Mouse (Mus musculus) gastrocnemius, postnatal 25 days (tissue): ENCODE data around the gene Fam114a1. TPM values are rescaled to one million over a fixed set of nuclear protein-coding genes. Genes with fewer than 3 reads are reported as not detected.

Source experiments
- DNase-seq: peaks from one replicate; pipeline ENCODE4 v3.0.0; 2022
- long read RNA-seq, 2 experiments: library from polyadenylated mRNA; stranded (forward); transcript quantifications; one replicate each; pipeline ENCODE4 v2.0.0; 2021
- total RNA-seq, 2 experiments: library from RNA; stranded (reverse); gene quantifications; 1 replicate in 1 of 2; 2 replicates in 1 of 2; pipeline ENCODE4 v1.2.3; 2021

Fam114a1 gene
- 10 to 100 TPM; 15.8 to 16.2 TPM for total RNA-seq
- long read RNA-seq, experiment 1, partial matches to known transcripts, result 0 of 3 reads
- long read RNA-seq, experiment 1, other reads (novel, unspliced or antisense), result 1 of 3 reads
- long read RNA-seq, experiment 2, transcript Fam114a1-201 (14 exons, 2,938 nt), result major isoform, 10 of 13 reads
- long read RNA-seq, experiment 2, partial matches to known transcripts, result 2 of 13 reads
- long read RNA-seq, experiment 2, other reads (novel, unspliced or antisense), result 1 of 13 reads

DNA sequence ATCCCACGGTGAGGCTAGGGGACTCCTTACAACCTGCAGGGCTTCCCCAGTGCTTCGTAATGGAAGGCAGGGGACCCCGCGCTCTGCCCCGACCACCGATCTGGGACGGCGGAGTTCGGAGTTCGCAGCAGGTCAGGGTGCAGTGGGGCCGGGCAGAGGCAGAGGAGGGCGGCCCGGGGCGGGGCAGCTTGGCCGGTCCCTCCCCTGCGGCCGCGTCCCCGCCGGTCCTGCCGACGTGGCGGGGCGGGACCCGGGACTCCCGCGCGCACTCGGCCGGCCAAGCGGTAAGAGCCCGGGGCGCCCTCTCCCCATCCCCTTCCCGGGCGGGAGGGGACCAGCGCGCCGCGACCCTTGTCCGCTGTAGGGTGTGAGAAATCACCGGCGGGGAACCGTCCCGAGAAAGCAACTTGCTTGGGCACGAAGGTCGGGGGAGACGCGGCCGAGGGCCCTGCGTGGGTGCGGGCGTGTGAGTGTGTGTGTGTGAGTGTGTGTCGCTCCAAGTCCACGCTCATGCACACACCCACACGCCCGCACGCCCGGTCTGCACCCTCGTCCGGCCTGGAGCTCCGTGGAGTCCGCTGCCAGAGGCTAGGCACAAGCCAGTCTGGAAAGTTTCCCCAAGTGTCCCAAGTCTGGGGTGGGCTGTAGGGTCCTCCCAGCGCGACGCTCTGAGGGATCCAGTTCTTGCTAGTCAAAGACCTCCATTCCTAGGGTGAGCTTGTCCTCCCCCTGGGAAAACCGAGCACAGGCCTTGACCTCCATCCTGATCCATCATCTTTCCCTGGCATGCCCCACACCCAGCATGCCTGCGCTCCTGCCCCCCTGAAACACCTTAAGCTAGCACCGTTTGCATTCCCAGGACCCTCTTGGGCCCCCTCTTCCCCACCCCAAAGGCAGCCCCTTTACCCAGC is at the start of gene Fam114a1:
Gene Fam114a1, plus strand, starts transcription at position 211 of the 911 bp plus-strand sequence.
- peak; percentile 86 for DNase-seq

DNA sequence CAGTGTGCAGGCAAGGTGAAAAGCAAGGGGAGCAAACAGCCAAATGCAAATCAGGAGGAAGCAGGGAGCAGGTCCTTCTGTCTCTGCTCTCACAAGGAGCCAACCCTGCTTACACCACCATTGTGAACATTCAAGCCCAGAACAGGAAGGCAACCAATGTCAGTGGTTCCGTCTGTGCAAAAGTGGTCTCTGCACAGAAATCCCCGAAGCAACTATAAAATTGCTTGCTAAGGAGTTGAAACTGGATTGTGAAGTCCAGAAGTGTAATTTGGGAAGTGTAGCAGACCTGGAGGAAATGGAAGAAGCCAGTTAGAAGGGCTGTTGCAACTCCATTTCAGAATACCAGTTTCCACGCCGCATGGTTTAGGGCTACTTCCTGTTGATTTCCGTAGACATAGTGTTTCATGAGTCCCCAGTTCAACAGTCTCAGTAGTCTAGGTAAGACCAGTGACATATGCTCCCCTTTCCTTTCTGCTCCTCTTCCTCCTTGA is 46.9 kb upstream of the Fam114a1 start:
- no peak for DNase-seq

DNA sequence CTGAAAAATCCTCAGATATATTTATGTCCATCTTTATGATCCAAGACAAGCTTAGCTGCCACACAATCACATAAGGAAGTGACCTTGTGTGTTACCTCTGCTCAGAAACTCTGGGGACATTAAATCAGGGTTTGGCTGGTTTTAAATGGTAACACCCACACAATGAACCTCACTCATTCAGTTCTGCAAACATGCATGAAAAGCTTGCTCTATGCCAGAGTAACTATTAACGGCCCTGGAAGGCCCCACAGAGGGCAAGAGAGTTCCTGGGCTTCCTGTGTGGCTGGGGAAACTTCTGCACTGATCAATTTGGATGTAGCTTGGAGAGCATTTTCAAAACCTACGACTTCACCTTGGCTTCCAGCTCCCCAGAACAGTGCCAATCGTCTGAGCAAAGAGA is 37.7 kb upstream of the Fam114a1 start:
- no peak for DNase-seq

DNA sequence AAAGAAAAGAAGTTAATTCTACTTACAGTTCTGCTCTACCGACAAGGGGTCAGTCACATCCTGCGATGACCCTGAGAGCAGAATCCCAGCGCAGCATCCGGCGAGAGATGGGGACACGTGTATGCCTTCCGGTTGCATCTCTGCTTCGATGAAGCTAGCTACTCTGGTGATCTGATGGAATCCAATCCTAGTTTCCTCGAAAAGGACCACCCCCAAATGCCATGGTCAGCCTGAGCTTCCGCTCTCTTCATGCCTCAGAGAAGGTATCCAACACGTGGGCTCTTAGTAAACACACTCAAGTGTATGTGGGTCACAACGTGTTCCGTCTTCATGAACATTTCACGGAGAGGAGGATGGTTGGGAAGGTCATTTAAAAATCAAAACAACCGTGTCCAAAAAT is 37.1 kb upstream of the Fam114a1 start:
- no peak for DNase-seq

DNA sequence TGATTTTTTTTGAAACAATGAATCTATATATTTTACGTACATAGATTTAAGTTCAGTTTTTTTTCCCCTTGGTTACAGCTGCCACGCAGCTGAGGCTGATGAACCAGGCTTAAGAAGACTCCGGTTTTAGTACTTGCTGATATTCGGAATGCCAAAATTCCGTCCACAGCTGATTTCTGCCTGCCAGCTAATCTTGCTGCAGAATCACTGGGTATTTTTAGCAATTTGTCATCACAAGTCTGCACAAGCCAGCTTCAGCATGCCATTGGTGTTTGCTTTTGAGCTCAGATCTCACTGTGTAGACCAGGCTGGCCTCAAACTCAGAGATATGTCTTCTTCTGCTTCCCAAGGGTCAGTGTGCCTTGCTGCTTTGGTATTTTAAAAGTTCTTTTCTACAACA is 18.4 kb upstream of the Fam114a1 start:
- DNase-seq, result no peak

DNA sequence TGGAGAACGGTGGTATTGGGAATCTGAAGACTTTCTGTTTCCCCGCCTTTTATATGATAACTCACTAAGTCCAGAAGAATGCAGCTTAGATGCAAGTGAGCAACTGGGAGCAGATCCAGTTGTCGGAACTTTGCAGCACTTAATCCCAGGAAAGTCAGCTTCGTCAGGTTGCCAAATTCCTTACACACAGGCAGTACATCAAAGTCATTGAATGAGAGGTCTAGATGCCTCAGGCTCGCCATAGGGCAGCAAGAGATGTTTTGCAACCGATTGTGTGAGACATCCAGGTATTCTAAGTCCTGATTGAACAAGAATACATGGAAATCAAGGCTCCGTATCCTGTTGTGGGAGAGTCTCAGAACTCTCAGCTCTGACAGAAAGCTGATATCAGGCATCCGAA is 14.9 kb upstream of the Fam114a1 start:
- DNase-seq, result no peak

DNA sequence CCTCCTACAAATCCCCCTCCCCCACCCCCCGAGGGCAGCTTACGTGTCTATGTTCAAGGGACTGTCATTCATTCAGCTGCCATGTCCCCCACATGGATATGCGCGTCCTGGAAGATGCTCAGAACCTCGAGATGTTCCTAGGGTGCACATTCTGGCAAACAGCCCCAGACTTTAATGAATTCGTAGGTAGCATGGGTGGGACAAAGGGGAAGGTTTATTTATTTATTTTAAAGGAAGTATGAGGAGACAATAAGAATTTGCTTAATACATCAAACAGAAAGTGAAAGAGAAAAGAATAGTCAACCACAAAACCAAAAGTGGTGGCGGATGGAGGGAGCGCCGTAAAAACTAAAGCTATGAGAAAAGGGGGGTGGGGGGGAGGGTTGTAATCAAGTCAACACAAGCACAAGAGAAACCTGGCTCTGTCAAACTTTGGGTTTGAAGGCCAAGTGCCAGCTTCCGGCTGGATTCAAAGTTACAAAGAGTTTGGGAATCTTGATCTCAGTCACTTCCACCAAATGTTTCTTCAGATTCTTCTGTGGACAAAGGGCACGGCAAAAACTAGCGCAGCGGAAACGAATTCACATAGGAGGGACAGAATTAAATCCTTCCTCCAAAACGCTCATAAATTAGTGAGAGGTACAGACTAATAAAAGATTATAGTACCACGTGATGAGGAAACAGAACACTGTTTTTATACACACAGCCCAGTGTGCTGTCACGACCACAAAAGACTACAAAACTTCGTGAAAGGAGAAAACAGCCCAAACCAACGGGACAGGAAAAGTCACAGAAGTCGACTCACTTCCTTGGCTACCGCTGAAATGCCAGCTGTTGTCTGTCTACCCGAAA is 10.7 kb upstream of the Fam114a1 start:
- DNase-seq, result no peak

DNA sequence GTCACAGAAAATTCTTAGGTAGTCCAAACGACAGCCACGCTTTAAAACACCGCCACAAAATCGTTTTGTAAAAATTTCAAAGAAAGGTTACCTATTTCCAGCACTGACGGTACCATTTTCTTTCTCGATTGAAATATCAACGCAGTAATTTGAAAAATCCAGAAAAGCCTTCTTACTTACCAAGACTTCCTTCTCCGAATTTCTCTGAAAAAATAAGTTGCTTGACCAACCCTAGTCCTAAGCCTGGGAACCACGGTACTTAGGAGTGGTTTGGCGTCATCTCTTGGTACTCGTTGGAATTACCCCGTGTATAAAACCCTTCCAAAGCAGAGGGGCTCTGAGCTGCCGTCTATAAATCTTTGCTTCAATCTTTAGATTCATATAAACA is 10.0 kb upstream of the Fam114a1 start, which contains the start of gene Tlr6:
Gene Tlr6, minus strand, starts transcription at position 255 of the 388 bp plus-strand sequence.
- no peak for DNase-seq

DNA sequence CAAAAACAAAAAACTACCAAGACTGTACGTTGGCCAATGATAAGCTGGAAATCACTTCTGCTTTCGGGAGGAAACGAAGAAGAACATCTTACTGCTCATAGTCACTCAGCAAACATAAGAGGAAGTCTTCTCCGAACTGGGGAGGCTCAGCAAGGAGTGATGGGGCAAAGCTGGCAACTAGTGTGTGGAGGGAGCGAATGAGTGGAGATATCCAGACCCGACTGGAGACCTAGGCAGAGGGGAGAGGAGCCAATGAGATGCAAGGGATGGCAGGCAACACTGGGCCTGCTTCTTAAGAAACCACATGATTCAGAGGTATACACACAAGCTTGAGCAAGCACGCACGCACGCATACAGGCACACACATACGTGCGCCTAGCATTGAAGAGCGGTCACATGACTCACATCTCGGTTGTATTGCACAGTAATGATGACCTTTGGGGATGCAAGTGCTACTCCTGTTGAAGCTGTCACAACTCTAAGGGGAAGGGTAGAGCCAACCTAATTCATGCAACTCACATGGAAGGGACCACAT is 8.9 kb upstream of the Fam114a1 start:
- no peak for DNase-seq

DNA sequence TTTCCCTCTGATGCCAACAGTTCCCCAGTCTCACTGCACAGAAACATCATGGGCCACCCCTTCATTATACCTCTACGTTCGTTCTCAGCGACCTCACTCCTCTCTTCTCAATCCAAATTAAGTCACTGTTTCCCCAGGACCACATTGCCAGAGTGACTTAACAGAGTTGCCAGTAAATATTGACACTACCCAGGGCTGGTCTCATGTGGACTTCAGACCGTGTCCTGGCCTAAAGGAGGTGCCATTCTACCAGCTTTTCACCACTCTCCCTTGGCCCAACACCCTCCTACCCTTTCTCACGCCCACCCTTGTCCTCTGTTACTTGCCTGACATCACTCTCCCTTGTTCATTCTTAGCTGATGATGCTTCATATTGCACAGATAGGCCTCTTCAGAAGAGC is 6.6 kb upstream of the Fam114a1 start:
- DNase-seq, result no peak

DNA sequence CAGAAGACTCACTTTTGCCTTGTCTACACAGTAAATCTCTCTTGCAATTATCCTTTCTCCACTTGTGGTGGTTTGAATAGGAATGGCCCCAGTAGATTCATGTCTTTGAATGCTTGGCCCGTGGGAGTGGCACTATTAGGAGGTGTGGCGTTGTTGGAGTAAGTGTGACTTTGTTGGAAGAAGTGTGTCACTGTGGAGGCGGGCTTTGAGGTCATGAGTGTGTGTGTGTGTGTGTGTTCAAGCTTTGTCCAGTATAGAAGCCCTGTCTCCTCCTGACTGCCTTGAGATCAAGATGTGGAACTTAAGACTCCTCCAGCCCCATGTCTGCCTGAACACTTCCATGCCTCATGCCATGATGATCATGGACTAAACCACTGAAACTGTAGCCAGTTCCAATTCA is 6.1 kb upstream of the Fam114a1 start:
- no peak for DNase-seq

DNA sequence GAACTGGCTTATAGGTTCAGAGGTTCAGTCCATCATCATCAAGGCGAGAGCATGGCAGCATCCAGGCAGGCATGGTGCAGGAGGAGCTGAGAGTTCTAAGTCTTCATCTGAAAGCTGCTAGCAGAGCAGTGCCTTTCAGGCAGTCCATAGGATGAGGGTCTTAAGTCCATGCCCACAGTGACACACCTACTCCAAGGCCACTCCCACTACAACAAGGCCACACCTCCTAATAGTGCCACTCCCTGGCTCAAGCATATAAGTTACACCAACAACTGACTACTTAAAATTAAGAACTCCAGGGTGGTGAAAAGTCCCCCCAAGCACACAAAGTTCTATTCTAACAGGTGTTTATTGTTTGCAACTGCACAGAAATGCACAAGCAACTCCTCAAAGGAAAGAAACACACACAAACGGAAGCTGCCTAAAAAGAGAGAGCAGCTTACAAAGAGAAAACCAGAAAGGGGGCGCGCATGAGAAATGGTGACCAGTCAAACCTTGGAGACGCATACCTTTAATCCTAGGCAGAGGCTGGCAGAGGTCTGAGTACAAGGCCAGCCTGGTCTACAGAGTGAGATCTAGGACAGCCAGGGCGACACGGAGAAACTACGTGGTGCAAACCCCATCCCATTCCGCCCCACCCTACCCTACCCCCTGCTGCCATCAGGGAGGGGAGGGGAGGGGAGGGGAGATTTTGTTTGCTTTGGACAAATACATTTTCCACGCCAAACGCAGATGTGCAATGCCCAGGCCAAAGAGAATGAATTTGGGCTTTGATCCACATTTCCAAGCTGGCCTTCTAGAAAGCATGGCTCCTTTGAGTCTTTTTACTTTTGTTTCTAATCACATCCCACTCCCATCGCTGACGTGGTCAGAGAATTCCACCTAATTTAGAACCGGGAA is 660 bp upstream of the Fam114a1 start:
- DNase-seq, result peak; percentile 33

DNA sequence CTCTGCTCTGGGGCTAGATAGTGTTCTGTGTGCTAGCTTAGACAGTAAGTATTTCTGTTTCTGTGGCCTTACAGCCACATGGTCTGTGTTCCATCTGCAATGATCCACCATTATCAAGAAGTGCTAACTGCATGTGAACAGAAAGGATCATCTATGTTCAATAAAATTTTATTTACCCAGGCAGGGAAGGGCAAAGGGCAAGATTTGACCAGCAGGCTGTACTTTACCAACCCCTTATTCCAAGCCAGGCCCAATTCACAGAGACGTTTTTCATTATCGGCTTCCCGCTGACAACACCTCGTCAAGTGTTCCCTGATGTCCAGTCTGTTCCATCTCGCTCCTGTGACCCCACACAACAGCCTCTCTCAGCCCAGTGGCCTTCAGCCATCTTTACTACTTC is 5.2 kb downstream of the Fam114a1 start:
- no peak for DNase-seq

DNA sequence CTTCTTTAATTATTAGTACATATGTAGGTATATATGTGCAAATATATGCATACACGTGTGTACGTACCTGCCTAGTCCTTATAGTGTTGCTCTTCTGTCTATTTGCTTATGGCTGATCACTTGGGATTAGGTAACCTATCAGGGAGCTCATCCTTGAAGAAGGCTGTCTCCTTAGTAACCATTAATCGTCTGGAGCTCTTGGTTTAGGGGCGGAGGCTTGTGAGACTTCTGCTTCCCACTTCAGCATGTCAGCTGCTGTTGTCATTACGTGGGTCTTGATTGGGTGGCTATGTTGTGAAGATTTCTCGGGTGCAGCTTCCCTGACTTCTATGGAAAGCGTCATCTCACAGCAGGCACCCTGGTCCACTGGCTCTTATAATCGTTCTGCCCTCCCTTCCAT is 7.3 kb downstream of the Fam114a1 start:
- DNase-seq, result no peak

DNA sequence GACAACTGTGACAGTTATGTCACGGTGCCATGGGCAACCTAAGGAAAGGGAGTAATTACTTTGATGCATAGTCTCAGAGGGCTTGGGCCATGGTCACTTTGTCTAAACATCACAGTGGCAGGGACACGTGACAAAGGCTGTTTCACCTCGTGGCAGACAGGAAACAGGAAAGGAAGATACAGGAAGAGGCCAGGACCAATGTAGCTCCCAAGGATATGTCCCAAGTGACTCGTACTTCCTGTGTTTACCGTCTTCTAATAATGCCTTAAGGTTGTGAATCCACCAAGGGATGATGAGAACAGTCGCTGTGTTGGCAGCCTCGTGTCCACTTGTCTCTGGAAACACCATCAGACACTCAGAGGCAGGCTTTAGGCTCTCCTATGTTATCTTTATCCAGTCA is 16.1 kb downstream of the Fam114a1 start:
- no peak for DNase-seq

DNA sequence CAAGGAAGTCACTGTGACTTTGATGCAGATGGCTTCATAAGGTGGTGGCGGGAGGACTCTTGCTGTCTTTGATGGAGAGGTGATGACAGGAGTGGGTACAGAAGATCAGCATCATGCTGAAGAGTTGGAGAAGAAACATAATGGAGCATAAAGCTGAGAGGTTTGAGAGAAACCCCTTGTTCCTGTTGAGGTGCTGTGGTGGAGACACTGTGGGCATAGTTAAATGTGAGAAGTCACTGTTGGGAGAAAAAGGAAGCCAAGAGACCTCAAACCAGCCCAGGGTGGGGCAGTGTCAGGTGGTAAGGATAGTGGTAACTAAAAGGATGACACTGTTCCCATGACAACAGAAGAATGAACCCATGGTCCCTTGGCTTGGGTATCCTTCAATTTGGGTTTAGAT is 20.1 kb downstream of the Fam114a1 start:
- DNase-seq, result no peak

DNA sequence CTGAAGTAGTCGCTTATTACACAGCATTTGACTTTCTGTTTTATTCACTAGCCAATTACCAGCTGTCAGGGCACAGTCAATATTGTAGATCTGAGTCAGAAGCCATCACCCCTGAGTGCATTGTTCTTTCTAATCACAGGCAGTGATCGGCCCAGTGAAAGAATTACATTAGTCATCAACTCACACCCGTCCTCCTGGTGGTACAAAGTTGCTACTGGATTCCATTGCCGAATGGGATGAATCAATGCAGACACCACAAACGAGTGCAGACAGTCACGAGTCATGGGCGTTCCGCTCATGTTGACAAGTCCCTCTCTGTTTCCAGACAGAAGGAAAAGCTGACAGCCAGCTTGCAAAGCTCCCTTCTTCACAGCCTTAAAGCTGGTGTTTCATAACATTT is 22.7 kb downstream of the Fam114a1 start:
- DNase-seq, result no peak

DNA sequence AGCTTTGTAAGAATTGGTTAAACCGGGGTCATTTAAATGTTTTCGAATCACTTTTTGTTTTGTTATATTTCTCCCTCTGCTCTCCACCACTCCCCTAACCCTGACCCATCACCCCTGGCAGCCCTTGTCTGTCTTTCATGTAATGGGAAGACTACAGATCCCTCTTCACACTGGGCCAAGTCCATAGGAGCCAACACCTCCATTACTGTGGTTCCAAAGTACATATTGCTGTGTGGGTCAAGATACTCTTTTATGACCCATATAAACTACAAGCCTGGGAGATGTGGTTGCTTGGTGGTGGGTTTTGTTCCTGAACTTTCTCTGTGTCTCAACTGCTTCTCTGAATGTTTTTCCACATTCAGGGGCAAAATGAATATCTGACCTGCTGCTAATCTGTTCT is 25.5 kb downstream of the Fam114a1 start:
- DNase-seq, result no peak

DNA sequence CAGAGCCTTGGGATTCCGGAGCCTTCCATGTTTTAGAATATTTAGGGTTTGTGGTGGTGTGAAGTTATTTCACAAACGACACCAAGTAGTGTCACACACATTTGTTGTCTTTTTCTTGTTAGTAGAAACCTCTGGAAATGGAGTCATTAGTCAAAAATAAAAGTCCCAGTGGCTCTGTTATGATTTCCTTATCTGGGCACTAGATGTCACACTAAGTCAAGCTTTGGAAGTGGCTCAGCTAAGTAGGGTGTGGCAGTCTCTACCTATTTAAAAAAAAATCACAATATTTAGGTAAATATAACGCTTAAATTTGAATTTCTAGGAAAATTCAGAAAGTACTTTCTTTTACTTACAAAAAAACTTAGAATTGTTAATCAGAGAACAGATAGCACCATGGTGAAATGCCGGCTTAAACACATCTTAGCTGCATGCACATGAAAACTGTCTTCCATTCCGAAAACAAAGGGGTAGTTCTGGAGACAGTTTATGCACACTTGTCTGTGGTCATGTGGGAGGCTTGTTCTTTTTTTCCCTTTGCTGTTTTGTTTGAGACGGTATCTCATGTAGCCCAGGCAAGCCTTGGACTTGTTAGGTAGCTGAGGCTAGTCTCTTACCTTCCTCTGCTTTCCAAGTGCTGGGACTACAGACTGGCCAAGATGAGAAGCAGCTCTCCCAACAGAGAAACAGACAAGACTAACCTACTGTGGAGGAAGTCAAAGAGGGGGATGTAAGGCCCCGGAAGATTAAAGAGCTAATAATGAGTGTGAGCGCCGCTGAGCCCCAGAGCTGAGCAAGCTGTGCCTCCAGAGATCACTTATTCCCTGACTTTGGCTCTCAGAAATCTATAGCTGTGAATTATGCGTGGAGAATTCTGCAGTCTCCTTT is 33.3 kb downstream of the Fam114a1 start:
- no peak for DNase-seq

DNA sequence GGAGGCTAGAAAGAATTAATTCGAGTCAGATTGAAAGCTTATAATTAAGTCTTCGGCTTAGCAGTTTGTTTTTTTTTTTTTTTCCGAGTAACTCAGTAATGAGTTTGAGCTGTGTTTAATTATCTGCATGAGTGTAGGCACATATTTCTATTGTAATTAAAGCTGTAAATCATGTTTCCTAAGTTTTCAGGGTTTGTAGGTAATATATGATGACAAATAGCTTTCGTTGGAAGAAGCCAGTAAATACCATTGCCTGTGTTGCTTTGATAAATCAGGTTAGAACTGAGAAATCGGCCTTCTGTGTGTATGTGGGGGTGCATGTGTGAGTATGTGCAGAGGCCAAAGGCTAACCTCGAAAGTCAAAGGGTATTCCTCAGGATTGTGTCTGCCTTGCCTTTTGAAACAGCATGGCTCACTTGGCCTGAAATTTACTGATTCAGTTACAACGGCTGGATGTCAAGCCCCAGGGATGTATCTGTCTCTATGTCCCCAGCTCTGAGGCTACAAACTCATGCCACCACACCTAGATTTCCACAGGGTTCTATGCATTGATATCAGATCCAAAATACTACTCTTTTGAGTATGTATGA is 34.2 kb downstream of the Fam114a1 start:
- no peak for DNase-seq
